Mouse (Mus musculus) lung, postnatal 0 days (tissue): ENCODE results near the gene Cercam. TPM values are rescaled to one million over a fixed set of nuclear protein-coding genes. Genes with fewer than 3 reads are reported as not detected.

Source experiments
- ATAC-seq: fragments of 200-750 bp; cut with Nextera tagmentation; 2 replicates; pipeline ENCODE4 v1.8.0; 2017; ENCODE audit warnings: moderate library complexity
- DNase-seq: peaks from one replicate; pipeline ENCODE4 v3.0.0-alpha.2; 2016; ENCODE audit warnings: low spot score
- H3K27ac ChIP-seq: fragments of 300-500 bp; sonication (generic); 2 replicates; pipeline ENCODE4 v1.5.1; 2014; ENCODE audit warnings: antibody characterized with exemption, mild to moderate bottlenecking, low read length, mixed read lengths
- H3K27me3 ChIP-seq: fragments of 300-500 bp; sonication (generic); replicated peaks from 2 replicates; pipeline ENCODE4 v1.6.1; 2014; ENCODE audit warnings: low read length, mixed read lengths; ENCODE audit not compliant: insufficient read depth
- H3K36me3 ChIP-seq: fragments of 300-500 bp; sonication (generic); 2 replicates; pipeline ENCODE4 v1.6.1; 2014; ENCODE audit warnings: low read length, mixed read lengths; ENCODE audit not compliant: insufficient read depth
- H3K4me1 ChIP-seq: fragments of 300-500 bp; sonication (generic); 2 replicates; pipeline ENCODE4 v1.6.1; 2014; ENCODE audit warnings: antibody characterized with exemption, low read depth, low read length, mixed read lengths; ENCODE audit not compliant: insufficient read depth
- H3K4me2 ChIP-seq: fragments of 300-500 bp; sonication (generic); replicated peaks from 2 replicates; pipeline ENCODE4 v1.6.1; 2014; ENCODE audit warnings: low read depth, mild to moderate bottlenecking, low read length, moderate library complexity, mixed read lengths
- H3K4me3 ChIP-seq: fragments of 300-500 bp; sonication (generic); 2 replicates; pipeline ENCODE4 v1.5.1; 2014; ENCODE audit warnings: low read depth, low read length
- H3K9ac ChIP-seq: fragments of 300-500 bp; sonication (generic); replicated peaks from 2 replicates; pipeline ENCODE4 v1.6.1; 2014; ENCODE audit warnings: low read depth, mild to moderate bottlenecking
- H3K9me3 ChIP-seq: fragments of 300-500 bp; sonication (generic); 2 replicates; pipeline ENCODE4 v1.6.1; 2016; ENCODE audit warnings: low read length, mixed read lengths
- CTCF ChIP-seq: IDR thresholded peaks from 2 replicates; pipeline ENCODE4 v1.5.1; 2016; ENCODE audit warnings: antibody characterized with exemption, mild to moderate bottlenecking
- EP300 ChIP-seq: IDR thresholded peaks from 2 replicates; pipeline ENCODE4 v1.6.1; 2016; ENCODE audit warnings: antibody characterized with exemption, mild to moderate bottlenecking, control low read depth
- WGBS: fragments of 180-500 bp; shearing (Covaris S2); extraction: QIAGEN DNeasy Blood & Tissue Kit; methylation state at CpG from one replicate; pipeline ENCODE4 v1.1.7; 2014; 5-methylcytosine and 5-hydroxymethylcytosine counted together
- polyA plus RNA-seq: library from polyadenylated mRNA; unstranded; fragments of >200 nt; fragmentation: Nextera tagmentation; extraction: Ambion mirVana; gene quantifications from 2 replicates; pipeline ENCODE4 v1.2.1, GENCODE M21; 2015

Cercam gene
- polyA plus RNA-seq, 1 experiment from 2014 or later: 5.4 TPM

GRCm38 (mm10) chr2:29844115-29844514 is 24.8 kb upstream of the Cercam start:
- no peaks in the 10 kb centered on the region for H3K4me1 ChIP-seq
- no peak overlapping the region for H3K4me2 ChIP-seq
- no peak for ATAC-seq
- H3K4me3 ChIP-seq: no peak overlapping the region
- TF ChIP-seq CTCF (no peak), EP300 (no peak)
- H3K9me3 ChIP-seq: no peaks in the 10 kb centered on the region
- H3K36me3 ChIP-seq: peaks cover 25% of the 10 kb centered on the region; the same call in 1 of the 2 replicates
- H3K27me3 ChIP-seq: peaks cover 30% of the 10 kb centered on the region
- DNase-seq: no peak
- 83% methylated on average over 2 of the region's 2 CpGs for WGBS
- H3K9ac ChIP-seq: no peak overlapping the region
- no peak overlapping the region for H3K27ac ChIP-seq

GRCm38 (mm10) chr2:29844661-29845060 is 24.3 kb upstream of the Cercam start:
- Histone ChIP-seq H3K9ac (no peak overlapping the region), H3K4me1 (no peaks in the 10 kb centered on the region), H3K27me3 (peaks cover 30% of the 10 kb centered on the region), H3K27ac (no peak overlapping the region), H3K4me3 (no peak overlapping the region), H3K9me3 (no peaks in the 10 kb centered on the region), H3K36me3 (peaks cover 25% of the 10 kb centered on the region; the same call in 1 of the 2 replicates), H3K4me2 (no peak overlapping the region)
- no peak for DNase-seq
- 40% methylated on average over 3 of the region's 3 CpGs for WGBS
- no peak for ATAC-seq
- TF ChIP-seq EP300 (no peak), CTCF (no peak)

- TF ChIP-seq CTCF: no peak
- no peak for TF ChIP-seq EP300
- H3K9ac ChIP-seq: no peak overlapping the region
These were observed 23.3 kb upstream of the Cercam start for GRCm38 (mm10) chr2:29845636-29846035.

GRCm38 (mm10) chr2:29846061-29846853 is 22.7 kb upstream of the Cercam start:
- H3K36me3 ChIP-seq: peaks cover 23% of the 10 kb centered on the region; the same call in 1 of the 2 replicates
- peaks cover 30% of the 10 kb centered on the region for H3K27me3 ChIP-seq
- H3K4me1 ChIP-seq: no peaks in the 10 kb centered on the region
- no peak overlapping the region for H3K9ac ChIP-seq
- TF ChIP-seq EP300 (no peak), CTCF (no peak)
- no peak overlapping the region for H3K4me2 ChIP-seq
- ATAC-seq (no peak), DNase-seq (no peak)
- H3K4me3 ChIP-seq: no peak overlapping the region
- no peaks in the 10 kb centered on the region for H3K9me3 ChIP-seq
- H3K27ac ChIP-seq: no peak overlapping the region
- WGBS: 17% methylated on average over 44 of the region's 47 CpGs

More at GRCm38 (mm10) chr2:29845636-29846035, 23.3 kb upstream of the Cercam start:
- DNase-seq: no peak
- H3K4me1 ChIP-seq: no peaks in the 10 kb centered on the region
- no peak overlapping the region for H3K27ac ChIP-seq
- H3K36me3 ChIP-seq: peaks cover 25% of the 10 kb centered on the region; the same call in 1 of the 2 replicates
- H3K4me2 ChIP-seq: no peak overlapping the region
- no peak for ATAC-seq
- H3K27me3 ChIP-seq: peaks cover 30% of the 10 kb centered on the region
- H3K9me3 ChIP-seq: no peaks in the 10 kb centered on the region
- H3K4me3 ChIP-seq: no peak overlapping the region
- 37% methylated on average over 25 of the region's 25 CpGs for WGBS

- H3K4me2 ChIP-seq: no peak overlapping the region
- ATAC-seq (no peak), DNase-seq (no peak)
- H3K36me3 ChIP-seq: peaks cover 20% of the 10 kb centered on the region; the same call in 1 of the 2 replicates
- peaks cover 30% of the 10 kb centered on the region for H3K27me3 ChIP-seq
- WGBS: 61% methylated on average over 3 of the region's 3 CpGs
- no peak overlapping the region for H3K9ac ChIP-seq
- H3K9me3 ChIP-seq: no peaks in the 10 kb centered on the region
- H3K4me1 ChIP-seq: no peaks in the 10 kb centered on the region
- no peak for TF ChIP-seq CTCF
- no peak for TF ChIP-seq EP300
- no peak overlapping the region for H3K4me3 ChIP-seq
- H3K27ac ChIP-seq: no peak overlapping the region
These were observed 22.1 kb upstream of the Cercam start for GRCm38 (mm10) chr2:29846911-29847310.

GRCm38 (mm10) chr2:29849041-29849440 is 19.9 kb upstream of the Cercam start:
- DNase-seq (no peak), ATAC-seq (no peak)
- TF ChIP-seq EP300: no peak
- no peak overlapping the region for H3K4me3 ChIP-seq
- H3K4me2 ChIP-seq: no peak overlapping the region
- WGBS: 56% methylated on average over 8 of the region's 8 CpGs
- H3K36me3 ChIP-seq: peaks cover 7% of the 10 kb centered on the region; the same call in 1 of the 2 replicates
- no peak overlapping the region for H3K27ac ChIP-seq
- H3K9me3 ChIP-seq: no peaks in the 10 kb centered on the region
- no peak overlapping the region for H3K9ac ChIP-seq
- H3K27me3 ChIP-seq: peaks cover 29% of the 10 kb centered on the region
- H3K4me1 ChIP-seq: no peaks in the 10 kb centered on the region
